Mouse (Mus musculus) bone marrow macrophage, adult 2 months (primary cell): Measurements from ENCODE around the gene Cnst.

ENCODE experiments used
- CTCF ChIP-seq: IDR thresholded peaks from 2 replicates; pipeline ENCODE4 v1.5.1; 2012; ENCODE audit warnings: low read depth, mild to moderate bottlenecking, low read length, moderate library complexity
- POLR2A ChIP-seq: IDR thresholded peaks from 2 replicates; pipeline ENCODE4 v1.6.1; 2012; ENCODE audit warnings: mild to moderate bottlenecking, low read depth, low read length, borderline replicate concordance

DNA sequence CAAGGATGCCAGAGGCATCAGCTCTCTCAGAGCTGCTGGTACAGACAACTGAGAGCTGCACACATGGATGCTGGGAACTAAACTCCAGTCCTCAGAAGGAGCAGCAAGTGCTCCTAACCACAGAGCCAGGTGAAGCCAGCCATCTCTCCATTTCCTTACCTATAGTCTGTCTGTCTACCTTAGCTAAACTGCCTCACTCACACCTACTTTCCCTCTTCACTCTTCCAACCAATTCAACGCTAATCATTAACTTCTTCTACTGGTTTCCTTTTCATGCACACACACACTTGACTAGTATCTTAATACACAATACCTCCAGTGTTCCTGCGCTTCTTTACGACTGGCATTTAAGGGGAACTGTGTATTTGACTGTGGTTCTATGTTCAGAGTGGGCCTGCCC, 6.3 kb upstream of the Cnst start:
- TF ChIP-seq CTCF (no peak), POLR2A (no peak)
